Mouse (Mus musculus): ENCODE measurements at regions not wholly inside any gene's neighbourhood (a gene's known extent, or its start where the extent isn't known, plus 50 kb on each side); places are given as distances from the start of the nearest gene placed in this dataset.
A peak's percentile ranks its signal among the peaks of the same experiment; 100 is the strongest.

- DNase-seq (ENCODE audit: low read depth, low spot score), result no peak
Measured at GRCm38 (mm10) chr14:21932771-21933170, 56.6 kb downstream of the Zfp503 start.

GRCm38 (mm10) chr14:21931944-21932343 lies 57.5 kb downstream of the Zfp503 start:
- no peak for DNase-seq (ENCODE audit: low read depth, low spot score)

GRCm38 (mm10) chr14:21929048-21929447 lies 60.4 kb downstream of the Zfp503 start:
- DNase-seq (ENCODE audit: low read depth, low spot score), result no peak

GRCm38 (mm10) chr14:21916671-21917070 lies 67.9 kb upstream of the Comtd1 start:
- no peak for DNase-seq (ENCODE audit: low read depth, low spot score)

GRCm38 (mm10) chr14:21904498-21905395 lies 56.0 kb upstream of the Comtd1 start:
- peak; percentile 92 for DNase-seq (ENCODE audit: low read depth, low spot score)

- peak; percentile 95 for DNase-seq (ENCODE audit: low read depth, low spot score)
Measured at GRCm38 (mm10) chr14:21903562-21904497, 55.1 kb upstream of the Comtd1 start.

GRCm38 (mm10) chr14:21902856-21903255 lies 54.1 kb upstream of the Comtd1 start:
- DNase-seq (ENCODE audit: low read depth, low spot score), result no peak

GRCm38 (mm10) chr14:21902456-21902855 lies 53.7 kb upstream of the Comtd1 start:
- DNase-seq (ENCODE audit: low read depth, low spot score), result no peak

GRCm38 (mm10) chr14:21900951-21901350 lies 52.2 kb upstream of the Comtd1 start:
- DNase-seq (ENCODE audit: low read depth, low spot score), result no peak

GRCm38 (mm10) chr14:21900516-21900915 lies 51.7 kb upstream of the Comtd1 start:
- DNase-seq (ENCODE audit: low read depth, low spot score), result no peak

Measured in forelimb bud, embryonic 11.5 days (tissue).